Mouse (Mus musculus): Measurements from ENCODE around the gene Wdr20.

- TF ChIP-seq EP300 (IDR thresholded peaks at IDR 0.05; ENCODE audit: low read depth) (no peak), CTCF (IDR thresholded peaks at IDR 0.05; ENCODE audit: low read depth) (no peak)
Observed at GRCm38 (mm10) chr12:110846191-110846765, 108.5 kb downstream of the Wdr20 start.

Data from heart, postnatal 0 days (tissue).